Mouse (Mus musculus): ENCODE data around the gene Rbl1. TPM values are rescaled to one million over a fixed set of nuclear protein-coding genes. Genes with fewer than 3 reads are reported as not detected.
"Not testable (repeated sequence)": the region's sequence is repeated elsewhere in the genome, so short reads cannot be mapped to it uniquely, and the experiment has no call there.

Rbl1 gene
- polyA plus RNA-seq, 1 experiment from 2014 or later: 18.2 TPM

GRCm38 (mm10) chr2:157211731-157212130 lies 7.4 kb upstream of the Rbl1 start:
- no peak overlapping the region for H3K4me3 ChIP-seq (ENCODE audit: control insufficient read depth in 1 of 2, insufficient read depth in 1 of 2, low read depth in 1 of 2, low read length in 2 of 2)
- peaks cover 4% of the 10 kb centered on the region; the same call in 1 of the 2 replicates for H3K9me3 ChIP-seq (ENCODE audit: control insufficient read depth, low read length)
- no peak overlapping the region for H3K27ac ChIP-seq (replicated peaks in 1 of 2; ENCODE audit: control insufficient read depth in 1 of 2, insufficient read depth in 1 of 2, low read depth in 2 of 2, low read length in 2 of 2)
- H3K4me1 ChIP-seq (ENCODE audit: control insufficient read depth in 2 of 2, insufficient read depth in 2 of 2, low read length in 2 of 2): no peaks in the 10 kb centered on the region
- 88% methylated on average over 7 of the region's 7 CpGs for WGBS
- no peak for ATAC-seq (ENCODE audit: insufficient number of reproducible peaks, insufficient read depth, low FRiP score, low read depth)
- no peak overlapping the region for H3K9ac ChIP-seq (ENCODE audit: low read length)
- no peaks in the 10 kb centered on the region for H3K36me3 ChIP-seq (ENCODE audit: control insufficient read depth, insufficient read depth, low read length)
- H3K27me3 ChIP-seq (ENCODE audit: control insufficient read depth, insufficient read depth, low read length): no peaks in the 10 kb centered on the region
- no peak overlapping the region for H3K4me2 ChIP-seq (ENCODE audit: low read length)

- Histone ChIP-seq H3K27me3 (ENCODE audit: control insufficient read depth, insufficient read depth, low read length) (no peaks in the 10 kb centered on the region), H3K4me3 (ENCODE audit: control insufficient read depth in 1 of 2, insufficient read depth in 1 of 2, low read depth in 1 of 2, low read length in 2 of 2) (peak overlapping the region; percentile 82 to 87), H3K27ac (replicated peaks in 1 of 2; ENCODE audit: control insufficient read depth in 1 of 2, insufficient read depth in 1 of 2, low read depth in 2 of 2, low read length in 2 of 2) (peak overlapping the region; percentile 88 to 93; a peak in 3 of 4 replicates), H3K36me3 (ENCODE audit: control insufficient read depth, insufficient read depth, low read length) (peaks cover 11% of the 10 kb centered on the region), H3K9me3 (ENCODE audit: control insufficient read depth, low read length) (peaks cover 4% of the 10 kb centered on the region; the same call in 1 of the 2 replicates), H3K9ac (ENCODE audit: low read length) (peak overlapping the region; percentile 95), H3K4me2 (ENCODE audit: low read length) (peak overlapping the region; percentile 94), H3K4me1 (ENCODE audit: control insufficient read depth in 2 of 2, insufficient read depth in 2 of 2, low read length in 2 of 2) (no peaks in the 10 kb centered on the region; a peak in 1 of 4 replicates)
- 2% methylated on average over 49 of the region's 49 CpGs for WGBS
- ATAC-seq (ENCODE audit: insufficient number of reproducible peaks, insufficient read depth, low FRiP score, low read depth): peak; percentile 73
Observed at GRCm38 (mm10) chr2:157203459-157204365, 622 bp downstream of the Rbl1 start.

DNA sequence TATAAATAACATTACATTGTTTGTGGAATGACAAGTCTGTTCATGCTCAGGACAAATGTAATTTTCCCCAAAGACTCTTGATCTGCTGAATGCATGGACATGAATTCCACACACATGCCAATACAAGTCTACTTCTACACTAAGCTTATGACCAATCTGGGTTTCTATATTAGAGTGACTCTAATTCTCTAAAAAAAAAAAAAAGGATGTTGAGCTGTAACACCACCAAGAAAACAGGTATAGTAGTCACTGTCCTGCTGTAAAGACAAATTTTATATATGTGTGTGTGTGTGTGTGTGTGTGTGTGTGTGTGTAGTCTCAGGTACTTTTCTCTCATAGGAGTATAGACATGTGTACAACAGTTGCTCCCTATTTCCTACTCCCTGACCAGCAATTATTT lies 1.3 kb downstream of the Rbl1 start:
- no peaks in the 10 kb centered on the region; a peak in 1 of 4 replicates for H3K4me1 ChIP-seq (ENCODE audit: control insufficient read depth in 2 of 2, insufficient read depth in 2 of 2, low read length in 2 of 2)
- H3K27ac ChIP-seq (replicated peaks in 1 of 2; ENCODE audit: control insufficient read depth in 1 of 2, insufficient read depth in 1 of 2, low read depth in 2 of 2, low read length in 2 of 2): no peak overlapping the region
- no peak for ATAC-seq (ENCODE audit: insufficient number of reproducible peaks, insufficient read depth, low FRiP score, low read depth)
- no peaks in the 10 kb centered on the region for H3K27me3 ChIP-seq (ENCODE audit: control insufficient read depth, insufficient read depth, low read length)
- peak overlapping the region; percentile 94 for H3K4me2 ChIP-seq (ENCODE audit: low read length)
- peak overlapping the region in 1 of 2 experiments; percentile 82; a peak in 1 of 4 replicates for H3K4me3 ChIP-seq (ENCODE audit: control insufficient read depth in 1 of 2, insufficient read depth in 1 of 2, low read depth in 1 of 2, low read length in 2 of 2)
- H3K9me3 ChIP-seq (ENCODE audit: control insufficient read depth, low read length): peaks cover 4% of the 10 kb centered on the region; the same call in 1 of the 2 replicates
- peak overlapping the region; percentile 95 for H3K9ac ChIP-seq (ENCODE audit: low read length)
- H3K36me3 ChIP-seq (ENCODE audit: control insufficient read depth, insufficient read depth, low read length): peaks cover 15% of the 10 kb centered on the region

- Histone ChIP-seq H3K9me3 (ENCODE audit: control insufficient read depth, low read length) (peaks cover 1% of the 10 kb centered on the region; the same call in 1 of the 2 replicates), H3K4me2 (ENCODE audit: low read length) (no peak overlapping the region), H3K27ac (replicated peaks in 1 of 2; ENCODE audit: control insufficient read depth in 1 of 2, insufficient read depth in 1 of 2, low read depth in 2 of 2, low read length in 2 of 2) (no peak overlapping the region), H3K4me3 (ENCODE audit: control insufficient read depth in 1 of 2, insufficient read depth in 1 of 2, low read depth in 1 of 2, low read length in 2 of 2) (no peak overlapping the region), H3K36me3 (ENCODE audit: control insufficient read depth, insufficient read depth, low read length) (peaks cover 21% of the 10 kb centered on the region), H3K4me1 (ENCODE audit: control insufficient read depth in 2 of 2, insufficient read depth in 2 of 2, low read length in 2 of 2) (no peaks in the 10 kb centered on the region; a peak in 1 of 4 replicates), H3K9ac (ENCODE audit: low read length) (no peak overlapping the region), H3K27me3 (ENCODE audit: control insufficient read depth, insufficient read depth, low read length) (no peaks in the 10 kb centered on the region)
- no peak for ATAC-seq (ENCODE audit: insufficient number of reproducible peaks, insufficient read depth, low FRiP score, low read depth)
- 78% methylated on average over 6 of the region's 6 CpGs for WGBS
Observed at GRCm38 (mm10) chr2:157202361-157202760, 2.0 kb downstream of the Rbl1 start.

DNA sequence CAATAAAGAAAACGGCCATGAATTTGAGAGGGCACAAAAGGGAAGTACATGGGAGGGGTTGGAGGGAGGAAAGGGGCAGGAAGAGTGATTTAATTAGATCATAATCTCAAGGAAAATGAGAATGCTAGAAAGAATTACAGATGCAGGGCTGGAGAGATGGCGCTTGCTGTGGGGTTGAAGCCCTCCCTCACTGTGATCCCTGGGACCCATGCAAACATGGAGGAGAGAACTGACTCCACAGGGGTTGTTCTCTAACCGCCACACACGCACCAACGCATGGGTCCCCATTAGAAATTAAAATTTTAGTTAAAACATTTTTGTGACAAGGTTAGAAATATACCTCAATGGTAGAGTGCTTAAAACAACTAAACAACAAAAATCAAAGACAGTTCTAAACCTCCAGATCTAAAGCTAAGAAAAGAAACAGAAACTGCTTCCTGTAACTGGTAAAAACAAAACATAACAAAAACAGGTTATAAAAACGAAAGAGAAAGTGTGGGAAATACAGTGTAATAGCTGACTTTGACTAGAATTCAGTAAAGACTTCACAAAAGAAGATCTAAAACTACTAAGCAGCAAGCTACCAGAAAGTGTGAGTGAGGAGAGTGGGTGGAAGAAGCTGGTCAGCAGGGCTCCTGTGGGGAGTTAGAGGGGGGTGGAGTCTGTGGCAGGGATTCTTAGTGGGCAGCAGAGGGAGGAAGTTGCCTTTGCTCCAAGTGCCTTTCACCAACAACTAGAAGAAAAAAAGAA lies 3.1 kb downstream of the Rbl1 start:
- no peaks in the 10 kb centered on the region for H3K27me3 ChIP-seq (ENCODE audit: control insufficient read depth, insufficient read depth, low read length)
- 80% methylated on average over 6 of the region's 6 CpGs for WGBS
- no peak overlapping the region for H3K27ac ChIP-seq (replicated peaks in 1 of 2; ENCODE audit: control insufficient read depth in 1 of 2, insufficient read depth in 1 of 2, low read depth in 2 of 2, low read length in 2 of 2)
- H3K4me1 ChIP-seq (ENCODE audit: control insufficient read depth in 2 of 2, insufficient read depth in 2 of 2, low read length in 2 of 2): no peaks in the 10 kb centered on the region; a peak in 1 of 4 replicates
- no peak overlapping the region for H3K4me2 ChIP-seq (ENCODE audit: low read length)
- peaks cover 32% of the 10 kb centered on the region for H3K36me3 ChIP-seq (ENCODE audit: control insufficient read depth, insufficient read depth, low read length)
- ATAC-seq (ENCODE audit: insufficient number of reproducible peaks, insufficient read depth, low FRiP score, low read depth): no peak
- H3K4me3 ChIP-seq (ENCODE audit: control insufficient read depth in 1 of 2, insufficient read depth in 1 of 2, low read depth in 1 of 2, low read length in 2 of 2): no peak overlapping the region
- no peak overlapping the region for H3K9ac ChIP-seq (ENCODE audit: low read length)
- H3K9me3 ChIP-seq (ENCODE audit: control insufficient read depth, low read length): no peaks in the 10 kb centered on the region

- H3K9me3 ChIP-seq (ENCODE audit: control insufficient read depth, low read length); H3K27me3 ChIP-seq (ENCODE audit: control insufficient read depth, insufficient read depth, low read length); H3K4me2 ChIP-seq (ENCODE audit: low read length); H3K27ac ChIP-seq (replicated peaks in 1 of 2; ENCODE audit: control insufficient read depth in 1 of 2, insufficient read depth in 1 of 2, low read depth in 2 of 2, low read length in 2 of 2); ATAC-seq (ENCODE audit: insufficient number of reproducible peaks, insufficient read depth, low FRiP score, low read depth); H3K4me1 ChIP-seq (ENCODE audit: control insufficient read depth in 2 of 2, insufficient read depth in 2 of 2, low read length in 2 of 2); H3K9ac ChIP-seq (ENCODE audit: low read length); H3K4me3 ChIP-seq (ENCODE audit: control insufficient read depth in 1 of 2, insufficient read depth in 1 of 2, low read depth in 1 of 2, low read length in 2 of 2): not testable (repeated sequence)
- H3K36me3 ChIP-seq (ENCODE audit: control insufficient read depth, insufficient read depth, low read length): peaks cover 60% of the 10 kb centered on the region
- 98% methylated on average over 10 of the region's 11 CpGs for WGBS
Observed at GRCm38 (mm10) chr2:157198405-157198804, 5.9 kb downstream of the Rbl1 start.

GRCm38 (mm10) chr2:157190651-157191050 lies 13.7 kb downstream of the Rbl1 start:
- Histone ChIP-seq H3K4me3 (ENCODE audit: control insufficient read depth in 1 of 2, insufficient read depth in 1 of 2, low read depth in 1 of 2, low read length in 2 of 2) (no peak overlapping the region), H3K4me1 (ENCODE audit: control insufficient read depth in 2 of 2, insufficient read depth in 2 of 2, low read length in 2 of 2) (no peaks in the 10 kb centered on the region), H3K9me3 (ENCODE audit: control insufficient read depth, low read length) (no peaks in the 10 kb centered on the region), H3K27me3 (ENCODE audit: control insufficient read depth, insufficient read depth, low read length) (no peaks in the 10 kb centered on the region), H3K27ac (replicated peaks in 1 of 2; ENCODE audit: control insufficient read depth in 1 of 2, insufficient read depth in 1 of 2, low read depth in 2 of 2, low read length in 2 of 2) (no peak overlapping the region), H3K4me2 (ENCODE audit: low read length) (no peak overlapping the region), H3K9ac (ENCODE audit: low read length) (no peak overlapping the region), H3K36me3 (ENCODE audit: control insufficient read depth, insufficient read depth, low read length) (peaks cover 95% of the 10 kb centered on the region)
- ATAC-seq (ENCODE audit: insufficient number of reproducible peaks, insufficient read depth, low FRiP score, low read depth): no peak
- WGBS: 93% methylated on average over 4 of the region's 4 CpGs

All from heart, embryonic 14.5 days (tissue).